Comparison of ENCODE assay signal across 17 mouse cellular contexts in the genomic region with DNA sequence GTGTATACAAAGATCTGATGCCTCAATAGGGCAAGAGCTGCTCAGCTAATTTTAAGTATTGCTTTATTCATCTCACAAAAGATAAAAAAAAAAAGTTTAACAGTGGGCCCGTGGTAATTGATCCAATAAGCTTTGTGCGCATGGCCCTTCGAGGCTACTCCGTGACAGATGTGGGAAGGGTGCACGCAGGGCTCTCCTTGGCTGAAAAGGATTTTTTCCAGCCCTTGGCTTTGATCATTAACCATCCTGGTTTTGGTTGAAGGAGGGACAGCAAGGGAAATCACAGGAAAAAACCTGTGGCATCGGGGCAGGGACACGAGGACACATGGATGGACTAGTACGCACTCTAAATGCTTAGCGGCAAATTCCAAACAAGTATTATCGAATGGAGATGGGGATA.
DNase-seq lines count a peak whose midpoint lies in the region; ATAC-seq and TF ChIP-seq lines count a peak whose summit lies in the region.
"Had no signal": no experiment of that assay in that cellular context is flagged by ENCODE, and none has a peak within 500 bp of the region (broad histone marks: within the 10 kb centered on the region; RNA-seq: fewer than 3 reads in every experiment).

No protein-coding gene starts in this region.

- H3K9ac ChIP-seq in forebrain, embryonic 16.5 days (replicated peaks; ENCODE audit: low read depth, low read length) = 0 out of 2 replicates have a peak overlapping the region, but pooled peaks have one; percentile 41
- H3K9ac ChIP-seq in midbrain, embryonic 11.5 days (ENCODE audit: low read length) = no peak overlapping the region
- no peak overlapping the region for H3K9ac ChIP-seq in neural tube, embryonic 15.5 days (replicated peaks)
- H3K9ac ChIP-seq: intestine, embryonic 15.5 days; limb, embryonic 15.5 days; liver, postnatal 0 days had no signal

- H3K4me1 ChIP-seq in forebrain, embryonic 16.5 days (replicated peaks; ENCODE audit: control insufficient read depth, insufficient read depth, low read length) = peaks cover 54% of the 10 kb centered on the region
- H3K4me1 ChIP-seq in midbrain, embryonic 11.5 days (ENCODE audit: control insufficient read depth, insufficient read depth, low read length) = peaks cover 43% of the 10 kb centered on the region
- H3K4me1 ChIP-seq in neural tube, embryonic 15.5 days = peaks cover 63% of the 10 kb centered on the region

- no peaks in the 10 kb centered on the region for H3K27me3 ChIP-seq in forebrain, embryonic 16.5 days (replicated peaks; ENCODE audit: control insufficient read depth, insufficient read depth, low read length)
- H3K27me3 ChIP-seq in midbrain, embryonic 11.5 days (ENCODE audit: control insufficient read depth, insufficient read depth, low read length) = no peaks in the 10 kb centered on the region
- no peaks in the 10 kb centered on the region for H3K27me3 ChIP-seq in neural tube, embryonic 15.5 days (replicated peaks)
- H3K27me3 ChIP-seq: intestine, embryonic 15.5 days; limb, embryonic 15.5 days had no signal

- no peaks in the 10 kb centered on the region for H3K9me3 ChIP-seq in forebrain, embryonic 16.5 days (ENCODE audit: control insufficient read depth, low read length)
- H3K9me3 ChIP-seq in midbrain, embryonic 11.5 days (ENCODE audit: control insufficient read depth, low read length) = no peaks in the 10 kb centered on the region
- no peaks in the 10 kb centered on the region for H3K9me3 ChIP-seq in neural tube, embryonic 15.5 days (replicated peaks)
- H3K9me3 ChIP-seq: limb, embryonic 15.5 days had no signal

- WGBS in forebrain, embryonic 16.5 days = 44% methylated on average over 10 of the region's 10 CpGs
- 61% methylated on average over 10 of the region's 10 CpGs for WGBS in midbrain, embryonic 11.5 days
- WGBS in neural tube, embryonic 15.5 days = 61% methylated on average over 10 of the region's 10 CpGs

- no peaks in the 10 kb centered on the region for H3K36me3 ChIP-seq in forebrain, embryonic 16.5 days (ENCODE audit: control insufficient read depth, insufficient read depth)
- H3K36me3 ChIP-seq in midbrain, embryonic 11.5 days (ENCODE audit: control insufficient read depth, insufficient read depth, low read length) = no peaks in the 10 kb centered on the region
- H3K36me3 ChIP-seq in neural tube, embryonic 15.5 days = no peaks in the 10 kb centered on the region
- H3K36me3 ChIP-seq: limb, embryonic 15.5 days had no signal

- H3K4me2 ChIP-seq in forebrain, embryonic 16.5 days (ENCODE audit: low read length) = no peak overlapping the region
- H3K4me2 ChIP-seq in midbrain, embryonic 11.5 days = no peak overlapping the region
- H3K4me2 ChIP-seq in neural tube, embryonic 15.5 days = no peak overlapping the region
- H3K4me2 ChIP-seq: intestine, embryonic 15.5 days; limb, embryonic 15.5 days had no signal

- TF ChIP-seq CTCF in layer of hippocampus, adult 2 months (conservative IDR thresholded peaks at IDR 0.05) = no peak

- H3K4me3 ChIP-seq in layer of hippocampus, adult 2 months = no peak overlapping the region
- H3K4me3 ChIP-seq in forebrain, embryonic 16.5 days (replicated peaks; ENCODE audit: low read length) = no peak overlapping the region
- H3K4me3 ChIP-seq in midbrain, embryonic 11.5 days (ENCODE audit: low read depth, low read length) = no peak overlapping the region
- no peak overlapping the region for H3K4me3 ChIP-seq in neural tube, embryonic 15.5 days (replicated peaks)
- H3K4me3 ChIP-seq: heart, adult 2 months; intestine, embryonic 15.5 days; limb, embryonic 15.5 days had no signal

- H3K27ac ChIP-seq in layer of hippocampus, adult 2 months = peak overlapping the region; percentile 81
- peak overlapping the region; percentile 82 for H3K27ac ChIP-seq in forebrain, embryonic 16.5 days (ENCODE audit: low read length)
- no peak overlapping the region for H3K27ac ChIP-seq in midbrain, embryonic 11.5 days (ENCODE audit: low read depth, low read length)
- peak overlapping the region; percentile 79 for H3K27ac ChIP-seq in neural tube, embryonic 15.5 days (replicated peaks)
- H3K27ac ChIP-seq: intestine, embryonic 15.5 days; kidney, postnatal 0 days; limb, embryonic 15.5 days had no signal

- no peak for DNase-seq in layer of hippocampus, adult 2 months (ENCODE audit: low spot score in 2 of 2)
- DNase-seq in layer of hippocampus, postnatal 14 days (ENCODE audit: low spot score in 2 of 2) = no peak
- DNase-seq in midbrain, embryonic 11.5 days (ENCODE audit: low spot score, missing footprints) = peak; percentile 89
- DNase-seq in thymus, postnatal 0 days (ENCODE audit: low spot score) = no peak
- DNase-seq: cerebellum, adult 8-10 months; heart, adult 2 months; heart, postnatal 10 days; liver, postnatal 0 days; lung, postnatal 4 days; right cerebral cortex, postnatal 25 days; thymus, postnatal 36 days had no signal

- no peak for ATAC-seq in forebrain, embryonic 16.5 days
- ATAC-seq in midbrain, embryonic 11.5 days (ENCODE audit: low FRiP score) = no peak
- ATAC-seq in neural tube, embryonic 15.5 days (ENCODE audit: low FRiP score) = no peak
- no peak for ATAC-seq in frontal cortex, adult (ENCODE audit: low TSS enrichment)
- ATAC-seq: liver, postnatal 0 days had no signal
